ENCODE assay signal across 20 mouse cellular contexts in genomic region chr4:155298826-155299225, GRCm38 (mm10). TPM values are rescaled to one million over a fixed set of nuclear protein-coding genes. Genes with fewer than 3 reads are reported as not detected.
A peak's percentile ranks its signal among the peaks of the same experiment; 100 is the strongest.
DNase-seq lines count a peak whose midpoint lies in the region; ATAC-seq and TF ChIP-seq lines count a peak whose summit lies in the region.
"Had no signal": no experiment of that assay in that cellular context is flagged by ENCODE, and none has a peak within 500 bp of the region (broad histone marks: within the 10 kb centered on the region; RNA-seq: fewer than 3 reads in every experiment).

No protein-coding gene starts in this region.

- TF ChIP-seq CTCF in stomach, postnatal 0 days (IDR thresholded peaks at IDR 0.05; ENCODE audit: low read depth) = no peak

- H3K27ac ChIP-seq in stomach, postnatal 0 days (replicated peaks) = no peak overlapping the region
- H3K27ac ChIP-seq: embryonic facial prominence, embryonic 12.5 days; gastrocnemius, adult 2 months; hindbrain, embryonic 12.5 days had no signal

- no peaks in the 10 kb centered on the region for H3K36me3 ChIP-seq in stomach, postnatal 0 days (ENCODE audit: control insufficient read depth, insufficient read depth, low read length)
- H3K36me3 ChIP-seq: embryonic facial prominence, embryonic 12.5 days; hindbrain, embryonic 12.5 days had no signal

- 91% methylated on average over 4 of the region's 4 CpGs for WGBS in stomach, postnatal 0 days

- no peak overlapping the region for H3K4me3 ChIP-seq in stomach, postnatal 0 days (ENCODE audit: low read depth, low read length)
- H3K4me3 ChIP-seq: embryonic facial prominence, embryonic 12.5 days; gastrocnemius, adult 2 months; hindbrain, embryonic 12.5 days had no signal

- no peaks in the 10 kb centered on the region for H3K27me3 ChIP-seq in stomach, postnatal 0 days (ENCODE audit: control insufficient read depth, insufficient read depth, low read length)
- H3K27me3 ChIP-seq: embryonic facial prominence, embryonic 12.5 days; hindbrain, embryonic 12.5 days had no signal

- peak; percentile 97 for DNase-seq in brain, adult 2 months (ENCODE audit: low read depth, low spot score)
- DNase-seq in cerebellum, adult 11 months = peak; percentile 89
- DNase-seq in cerebellum, adult 8-10 months = peak; percentile 88
- peak; percentile 82 for DNase-seq in cerebellum, postnatal 14 days
- DNase-seq in stomach, postnatal 0 days (ENCODE audit: low spot score) = no peak
- DNase-seq in frontal cortex, postnatal 10 days (ENCODE audit: low spot score in 2 of 2) = no peak
- DNase-seq in gastrocnemius, postnatal 14 days = no peak
- DNase-seq: adrenal gland, adult 2 months; adrenal gland, postnatal 25 days; embryo, embryonic 11 days; forebrain, postnatal 0 days; gastrocnemius, adult 2 months; gastrocnemius, postnatal 36 days; heart, adult 11 months; heart, postnatal 10 days; heart, postnatal 4 days; kidney, adult 11 months had no signal

- no peak for TF ChIP-seq EP300 in stomach, postnatal 0 days (optimal IDR thresholded peaks at IDR 0.05)

- intact Hi-C loops in gastrocnemius, postnatal 14 days (cut with DNase I; ENCODE audit: low total_unique reads) = no loop called here

- no peaks in the 10 kb centered on the region for H3K4me1 ChIP-seq in stomach, postnatal 0 days (replicated peaks; ENCODE audit: control insufficient read depth, insufficient read depth)

- no peak overlapping the region for H3K4me2 ChIP-seq in stomach, postnatal 0 days (replicated peaks; ENCODE audit: low read depth)
- H3K4me2 ChIP-seq: embryonic facial prominence, embryonic 12.5 days; hindbrain, embryonic 12.5 days had no signal

- no peaks in the 10 kb centered on the region for H3K9me3 ChIP-seq in stomach, postnatal 0 days (ENCODE audit: control insufficient read depth, low read length)
- H3K9me3 ChIP-seq: embryonic facial prominence, embryonic 12.5 days; hindbrain, embryonic 12.5 days had no signal

- ATAC-seq in stomach, postnatal 0 days (ENCODE audit: low FRiP score, low TSS enrichment) = no peak
- ATAC-seq: forebrain, postnatal 0 days; hindbrain, embryonic 16.5 days had no signal

- no peak overlapping the region for H3K9ac ChIP-seq in stomach, postnatal 0 days (ENCODE audit: low read length)
- H3K9ac ChIP-seq: embryonic facial prominence, embryonic 12.5 days; forebrain, postnatal 0 days; hindbrain, embryonic 12.5 days had no signal

RNA-seq across cellular contexts. Expression of gene Faap20, which starts 49.2 kb away (rescaled TPM):
- polyA plus RNA-seq in stomach, postnatal 0 days (2015; fragmentation: Nextera tagmentation; extraction: Ambion mirVana) = 43.5 and 46.3 TPM in 2 replicates
- 10 to 100 TPM; 11.9 to 15.3 TPM for total RNA-seq in gastrocnemius, postnatal 14 days (2021)

Comparison
In these comparisons a context has a peak if more than half of its experiments do, and no peak if none do; other contexts are left out.
1. DNase-seq: peak in brain, adult 2 months (single experiment), cerebellum, adult 11 months (single experiment), cerebellum, adult 8-10 months (single experiment) and cerebellum, postnatal 14 days (2 of 2); none in stomach, postnatal 0 days (single experiment), frontal cortex, postnatal 10 days (0 of 2) and gastrocnemius, postnatal 14 days (single experiment).